Mouse (Mus musculus) inflammation-experienced regulatory T-cells, adult 6 months (primary cell): ENCODE measurements around the gene Icam4. TPM values are rescaled to one million over a fixed set of nuclear protein-coding genes. Genes with fewer than 3 reads are reported as not detected.

Experiments
- ATAC-seq: one replicate; pipeline ENCODE4 v1.8.0; 2017
- polyA plus RNA-seq, 3 experiments: library from polyadenylated mRNA; unstranded; fragments of 100-300 nt; shearing (Covaris generic); gene quantifications; one replicate each; pipeline ENCODE4 v1.2.1; 2017

Gene Icam4
- polyA plus RNA-seq, 3 experiments from 2014 or later = 1.6 to 6.3 (median 3.1) TPM

DNA sequence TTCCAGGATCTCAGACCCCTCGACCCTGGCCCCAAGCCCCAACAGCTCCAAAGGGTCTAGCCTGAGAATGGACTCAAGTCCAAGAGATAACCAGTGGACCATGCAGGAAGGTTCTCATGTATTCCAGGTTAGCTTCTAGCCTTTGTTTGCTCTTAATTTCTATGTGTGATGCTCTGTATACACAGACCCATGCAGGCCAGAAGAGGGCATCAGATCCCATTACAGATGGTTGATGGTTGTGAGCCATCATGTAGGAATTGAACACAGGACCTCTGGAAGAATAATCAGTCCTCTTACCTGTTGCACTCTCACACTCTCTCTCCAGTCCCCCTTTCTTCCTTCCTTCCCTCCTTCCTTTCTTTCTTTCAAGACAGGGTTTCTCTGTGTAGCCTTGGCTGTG lies 16.8 kb upstream of the Icam4 start:
- ATAC-seq = no peak

DNA sequence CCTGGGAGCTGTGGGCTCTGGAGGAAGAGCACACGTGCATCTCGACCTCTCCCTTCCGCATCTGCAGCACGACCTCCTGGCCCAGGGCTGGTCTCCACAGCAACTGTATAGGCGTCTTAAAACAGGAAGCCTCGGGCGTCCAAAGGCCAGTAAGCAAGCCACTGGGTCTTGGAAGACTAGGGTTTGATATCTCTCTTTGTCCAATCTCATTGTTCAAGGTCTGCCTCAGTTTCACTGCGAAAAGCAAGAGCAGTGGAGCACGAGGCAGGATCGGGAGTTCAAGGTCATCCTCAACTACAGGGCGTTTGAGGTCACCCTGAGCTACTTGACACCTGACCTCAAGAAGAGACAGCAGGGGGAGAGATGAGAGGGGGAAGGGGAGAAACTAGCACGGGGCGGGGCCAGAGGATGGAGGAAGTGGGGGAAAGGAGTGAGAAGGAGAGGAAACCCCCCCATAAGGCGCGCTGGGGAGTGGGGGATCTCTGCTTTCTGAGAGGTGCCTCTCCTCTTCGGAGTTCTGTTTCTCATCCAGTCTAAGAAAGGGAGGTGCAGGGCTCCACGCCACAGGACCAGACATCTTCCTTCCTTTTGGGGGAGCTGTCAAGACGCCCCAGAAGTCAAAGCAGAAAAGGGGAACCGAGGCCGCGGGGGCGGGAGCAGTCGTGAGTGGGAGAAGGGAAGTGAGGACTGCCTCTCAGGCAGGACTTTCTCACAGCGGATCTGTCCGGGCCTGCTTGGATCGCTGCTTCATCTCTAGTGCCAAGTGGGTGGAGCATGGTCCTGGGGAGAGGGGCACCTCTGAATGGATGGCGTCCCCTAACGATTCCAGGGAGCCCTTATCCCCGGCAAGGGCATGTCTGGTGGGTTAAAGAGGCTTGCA lies 14.2 kb upstream of the Icam4 start:
- ATAC-seq = peak; percentile 26

- ATAC-seq = peak; percentile 80
Observed at GRCm38 (mm10) chr9:21015571-21016130, 13.5 kb upstream of the Icam4 start, which contains the start of gene Icam1. Gene Icam1, plus strand, starts transcription at chr9:21015985.

DNA sequence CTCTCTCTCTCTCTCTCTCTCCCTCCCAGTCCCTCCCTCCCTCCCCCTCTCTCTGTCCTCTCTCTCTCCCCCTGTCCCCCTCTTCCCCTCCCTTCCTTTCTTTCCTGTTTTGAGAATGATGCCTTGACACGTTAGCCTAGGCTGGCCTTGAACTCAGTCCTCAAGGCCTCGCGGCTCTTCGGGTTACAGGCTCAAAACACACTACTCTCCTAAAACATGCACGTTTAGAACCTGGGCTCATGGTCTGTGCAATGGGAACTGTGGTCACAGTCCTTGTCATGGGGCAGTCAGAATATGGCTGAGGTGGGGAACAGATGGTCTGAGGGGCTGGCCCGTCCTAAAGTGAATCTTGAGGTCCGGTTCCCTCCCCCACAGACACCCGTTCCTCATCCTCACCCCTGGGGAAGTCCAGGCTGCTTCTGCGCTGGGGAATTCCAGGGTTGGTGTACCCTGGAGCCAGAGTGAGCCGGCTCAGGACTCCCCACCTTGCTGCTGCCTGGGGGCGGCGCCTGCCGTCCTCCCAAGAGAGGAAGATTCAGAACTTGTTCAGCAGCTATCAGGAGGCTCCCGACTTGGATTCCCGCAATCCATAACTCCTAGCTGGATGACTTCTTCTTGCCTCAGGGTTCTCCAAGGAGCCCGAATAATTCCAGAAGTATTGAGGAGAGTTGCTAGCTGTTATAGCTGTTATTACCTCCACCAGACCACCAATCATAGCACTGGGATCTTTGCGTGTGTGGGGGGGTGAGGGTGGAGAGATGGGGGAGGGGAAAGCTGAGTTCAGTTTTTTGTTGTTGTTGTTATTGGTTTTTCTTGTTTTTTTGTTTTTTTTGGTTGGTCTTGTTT lies 12.6 kb upstream of the Icam4 start:
- peak; percentile 22 for ATAC-seq

GRCm38 (mm10) chr9:21017177-21017575 lies 12.0 kb upstream of the Icam4 start:
- ATAC-seq = no peak

DNA sequence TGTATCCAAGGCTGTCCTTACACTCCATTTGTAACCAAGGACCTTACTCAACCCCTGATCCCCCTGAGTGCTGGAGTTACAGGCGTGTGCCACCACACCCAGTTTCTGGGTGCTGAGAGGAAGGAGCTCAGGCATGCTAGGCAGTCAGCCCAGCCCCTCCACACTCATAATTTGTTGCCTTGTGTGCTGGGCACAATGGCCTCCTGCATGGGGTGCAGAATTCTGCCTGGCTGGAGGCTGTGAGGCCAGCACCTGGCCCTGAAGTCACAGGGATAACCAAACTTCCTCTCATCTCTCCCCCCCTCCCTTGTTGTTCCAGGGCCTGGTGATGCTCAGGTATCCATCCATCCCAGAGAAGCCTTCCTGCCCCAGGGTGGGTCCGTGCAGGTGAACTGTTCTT lies 10.6 kb upstream of the Icam4 start:
- no peak for ATAC-seq

DNA sequence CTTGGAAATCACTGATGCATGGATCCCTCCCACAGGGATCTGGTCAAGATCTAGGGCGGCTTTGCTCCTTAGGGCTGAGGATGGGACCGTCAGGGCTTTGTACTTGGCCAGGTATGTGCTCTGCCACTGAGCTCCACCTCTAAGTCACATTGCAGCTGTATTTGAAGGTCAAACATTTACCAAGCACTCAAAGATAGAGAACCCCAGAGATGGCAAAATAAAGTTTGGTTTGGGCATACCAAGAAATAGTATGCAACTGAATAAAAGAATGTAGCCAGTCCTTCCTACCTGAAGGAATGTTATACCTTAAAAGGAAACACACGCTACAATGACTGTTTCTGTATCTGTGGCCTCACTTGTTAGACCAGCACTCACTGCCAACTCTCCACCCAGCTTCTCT lies 7.8 kb upstream of the Icam4 start:
- no peak for ATAC-seq

GRCm38 (mm10) chr9:21022288-21022687 lies 6.9 kb upstream of the Icam4 start:
- no peak for ATAC-seq

DNA sequence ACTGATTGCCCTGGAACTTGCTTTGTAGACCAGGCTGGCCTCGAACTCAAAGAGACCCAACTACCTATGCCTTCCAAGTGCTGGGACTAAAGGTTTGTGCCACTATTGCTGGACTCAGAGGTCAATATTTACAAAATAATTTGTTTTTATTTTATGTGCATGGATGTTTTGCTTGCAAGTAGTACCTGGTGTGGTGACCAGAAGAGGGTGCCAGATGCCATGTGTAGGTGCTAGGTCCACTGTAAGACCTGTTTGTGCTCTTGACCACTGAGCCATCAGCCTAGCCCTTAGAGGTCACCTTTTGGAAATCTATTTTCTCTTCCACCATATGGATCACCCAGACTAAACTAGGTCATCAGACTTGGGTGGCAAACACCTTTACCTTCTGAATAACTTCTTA lies 6.4 kb upstream of the Icam4 start:
- ATAC-seq = no peak

GRCm38 (mm10) chr9:21025258-21025810 lies 3.8 kb upstream of the Icam4 start:
- no peak for ATAC-seq

- no peak for ATAC-seq
Observed at GRCm38 (mm10) chr9:21026849-21027248, 2.3 kb upstream of the Icam4 start.

DNA sequence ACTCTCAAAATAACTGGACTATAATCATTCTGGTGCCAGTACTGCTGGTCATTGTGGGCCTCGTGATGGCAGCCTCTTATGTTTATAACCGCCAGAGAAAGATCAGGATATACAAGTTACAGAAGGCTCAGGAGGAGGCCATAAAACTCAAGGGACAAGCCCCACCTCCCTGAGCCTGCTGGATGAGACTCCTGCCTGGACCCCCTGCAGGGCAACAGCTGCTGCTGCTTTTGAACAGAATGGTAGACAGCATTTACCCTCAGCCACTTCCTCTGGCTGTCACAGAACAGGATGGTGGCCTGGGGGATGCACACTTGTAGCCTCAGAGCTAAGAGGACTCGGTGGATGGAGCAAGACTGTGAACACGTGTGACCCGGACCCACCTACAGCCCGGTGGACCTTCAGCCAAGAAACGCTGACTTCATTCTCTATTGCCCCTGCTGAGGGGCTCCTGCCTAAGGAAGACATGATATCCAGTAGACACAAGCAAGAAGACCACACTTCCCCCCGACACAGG lies 1.3 kb upstream of the Icam4 start:
- ATAC-seq = no peak

- ATAC-seq = no peak
Observed at GRCm38 (mm10) chr9:21028560-21029110, 538 bp upstream of the Icam4 start.

DNA sequence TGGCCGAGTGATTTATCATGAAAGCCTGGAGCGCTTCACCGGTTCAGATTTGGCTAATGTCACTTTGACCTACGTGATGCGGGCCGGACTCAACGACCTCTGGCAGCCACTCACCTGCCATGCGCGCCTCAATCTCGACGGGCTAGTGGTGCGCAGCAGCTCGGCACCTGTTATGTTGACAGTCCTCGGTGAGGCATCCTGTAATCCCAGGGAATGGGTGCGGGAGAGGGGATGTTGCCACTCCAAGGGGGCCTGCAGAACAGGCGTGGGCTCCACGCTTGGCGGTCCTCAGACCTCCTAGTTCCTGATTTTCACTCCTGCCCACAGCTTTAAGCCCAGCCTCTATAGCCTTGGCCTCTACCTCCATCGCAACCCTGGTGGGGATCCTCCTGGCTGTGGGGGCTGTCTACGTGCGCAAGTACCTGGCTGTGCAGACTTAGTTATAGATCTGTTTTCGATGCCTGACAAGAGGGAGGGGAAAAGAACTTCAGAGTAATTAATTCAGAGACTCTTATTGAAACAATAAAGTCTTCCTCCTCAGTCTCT lies 955 bp downstream of the Icam4 start:
- no peak for ATAC-seq

- ATAC-seq = peak; percentile 74
Observed at GRCm38 (mm10) chr9:21030781-21031250, 1.6 kb downstream of the Icam4 start.

DNA sequence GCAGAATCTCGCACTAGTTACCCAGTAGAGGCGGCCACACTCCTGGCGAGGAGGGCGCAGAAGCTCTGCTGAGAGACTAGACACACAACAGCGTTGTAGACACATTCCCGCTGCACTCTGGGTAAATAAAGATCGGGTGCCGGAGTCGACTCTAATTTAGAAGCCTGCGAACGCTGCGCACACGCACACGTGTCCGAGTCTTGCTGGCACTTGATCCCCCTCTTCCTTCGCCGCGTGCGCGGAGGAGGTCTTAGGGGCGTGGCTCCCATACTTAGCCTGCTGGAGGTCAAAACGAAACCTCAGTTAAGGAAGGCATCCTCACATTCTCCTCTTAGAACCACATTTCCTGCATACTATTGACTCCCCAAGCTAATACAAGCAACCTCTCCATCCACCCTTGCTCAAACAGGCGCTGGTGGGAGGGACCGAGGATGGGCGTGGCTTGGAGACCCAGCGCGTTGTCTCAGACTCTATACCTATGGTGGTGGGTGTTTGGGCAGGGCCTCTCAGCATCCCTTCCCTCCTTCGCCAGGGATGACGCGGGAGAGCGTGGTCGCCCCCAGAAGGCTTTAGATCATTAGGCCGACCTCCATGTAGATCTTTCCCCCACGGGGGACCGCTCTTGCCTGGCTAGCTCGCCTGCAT lies 2.2 kb downstream of the Icam4 start:
- ATAC-seq = peak; percentile 31

DNA sequence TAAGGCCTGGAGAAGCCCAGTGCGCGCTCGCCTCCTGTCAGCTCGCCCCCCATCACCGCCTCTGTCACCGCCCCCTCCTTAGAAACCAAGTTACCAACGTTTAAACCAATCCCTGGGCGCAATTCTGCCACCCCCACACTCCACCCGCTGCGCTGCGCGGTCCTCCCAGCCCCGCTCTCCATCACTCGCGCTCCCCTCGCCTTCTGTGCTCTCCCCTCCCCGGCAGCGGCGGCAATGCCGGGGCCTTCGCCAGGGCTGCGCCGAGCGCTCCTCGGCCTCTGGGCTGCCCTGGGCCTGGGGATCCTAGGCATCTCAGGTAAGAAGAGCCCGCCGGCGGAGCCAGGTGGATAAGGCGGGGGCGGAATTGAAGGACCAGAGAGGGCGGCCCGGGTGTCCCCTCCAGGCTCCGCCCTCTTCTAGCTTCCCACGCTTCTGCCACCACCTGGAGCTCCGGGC lies 2.8 kb downstream of the Icam4 start, which contains the start of gene Icam5:
Gene Icam5 (plus strand): TSS at position 178 of the 456 bp plus-strand sequence.
- ATAC-seq = peak; percentile 8

DNA sequence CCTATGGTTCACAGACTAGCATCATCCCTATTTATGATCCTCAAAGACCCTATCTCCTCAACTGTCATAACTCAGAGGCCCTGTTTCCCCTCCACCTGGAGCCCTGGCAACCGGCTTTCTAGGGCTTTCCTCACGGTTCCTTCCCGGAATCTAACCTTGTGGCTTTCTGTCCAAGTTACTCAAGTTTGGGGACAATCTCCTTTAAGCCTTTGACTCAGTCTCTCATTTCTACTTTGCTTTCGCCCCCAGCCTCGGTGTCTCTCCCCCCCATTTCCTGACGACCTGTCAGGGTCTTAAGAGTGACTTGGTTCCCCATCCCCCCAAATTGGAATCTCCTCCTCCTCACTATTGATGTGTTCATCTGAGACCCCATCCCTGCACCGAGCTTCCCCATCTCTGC lies 3.3 kb downstream of the Icam4 start:
- ATAC-seq = no peak

DNA sequence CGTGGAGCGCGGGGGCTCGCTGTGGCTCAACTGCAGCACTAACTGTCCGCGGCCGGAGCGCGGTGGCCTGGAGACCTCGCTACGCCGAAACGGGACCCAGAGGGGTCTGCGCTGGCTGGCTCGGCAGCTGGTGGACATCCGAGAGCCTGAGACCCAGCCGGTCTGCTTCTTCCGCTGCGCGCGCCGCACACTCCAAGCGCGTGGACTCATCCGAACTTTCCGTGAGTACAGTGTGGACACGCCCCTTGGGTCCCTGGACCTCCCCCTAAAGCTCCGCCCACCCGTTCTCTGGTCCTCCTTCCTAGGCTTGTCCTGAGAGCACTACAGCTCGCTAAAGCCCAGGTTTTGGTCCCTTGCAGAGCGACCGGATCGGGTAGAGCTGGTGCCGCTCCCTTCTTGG lies 4.0 kb downstream of the Icam4 start:
- peak; percentile 44 for ATAC-seq

DNA sequence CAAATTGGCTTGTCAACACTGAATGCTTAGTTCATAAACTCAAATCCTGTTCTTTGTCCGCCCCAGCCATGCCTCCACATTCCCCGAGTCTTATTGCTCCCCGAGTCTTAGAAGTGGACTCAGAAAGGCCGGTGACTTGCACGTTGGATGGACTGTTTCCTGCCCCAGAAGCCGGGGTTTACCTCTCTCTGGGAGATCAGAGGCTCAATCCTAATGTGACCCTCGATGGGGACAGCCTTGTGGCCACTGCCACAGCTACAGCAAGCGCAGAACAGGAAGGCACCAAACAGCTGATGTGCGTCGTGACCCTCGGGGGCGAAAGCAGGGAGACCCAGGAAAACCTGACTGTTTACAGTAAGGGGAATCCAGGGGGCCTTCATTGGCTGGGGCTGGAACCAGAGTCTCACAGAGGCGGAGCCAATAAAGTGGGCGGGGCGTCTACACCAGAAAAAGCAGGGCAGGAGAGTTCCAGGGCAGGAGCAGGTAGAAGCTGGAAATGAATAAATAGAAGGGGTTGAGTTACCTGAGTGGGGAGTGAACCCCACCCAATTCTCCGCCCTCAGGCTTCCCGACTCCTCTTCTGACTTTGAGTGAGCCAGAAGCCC lies 5.4 kb downstream of the Icam4 start:
- ATAC-seq = no peak

DNA sequence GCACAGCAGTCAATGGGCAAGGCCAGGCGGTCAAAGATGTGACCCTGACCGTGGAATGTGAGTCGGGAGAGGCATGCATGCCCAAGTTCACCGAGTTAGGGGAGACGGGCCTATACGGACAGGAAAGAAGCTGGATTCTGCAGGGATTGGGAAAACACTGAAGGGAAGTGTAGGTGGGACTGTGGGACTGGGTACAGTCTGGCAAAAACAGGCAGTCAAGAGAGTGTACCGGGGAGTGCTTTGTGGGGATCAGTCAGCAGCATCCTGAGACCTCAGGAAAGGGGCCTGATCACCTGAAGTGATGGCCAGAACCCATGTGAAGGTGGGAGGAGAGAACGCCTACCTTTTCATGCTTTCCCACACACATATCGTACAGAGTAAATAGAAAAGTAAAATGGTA lies 6.4 kb downstream of the Icam4 start:
- ATAC-seq = no peak
